Mouse (Mus musculus) heart, postnatal 0 days (tissue): Measurements from ENCODE around the gene Alg9.

ENCODE experiments used
- CTCF ChIP-seq: IDR thresholded peaks from 2 replicates; pipeline ENCODE4 v1.5.1; 2016; ENCODE audit warnings: antibody characterized with exemption, control low read depth, low read depth
- EP300 ChIP-seq: IDR thresholded peaks from 2 replicates; pipeline ENCODE4 v1.6.1; 2016; ENCODE audit warnings: antibody characterized with exemption, low read depth

GRCm38 (mm10) chr9:50756711-50757110 lies 18.1 kb upstream of the Alg9 start:
- TF ChIP-seq EP300 (no peak), CTCF (no peak)
